Mouse (Mus musculus) hindbrain, postnatal 0 days (tissue): ENCODE results near the gene Pgm3. TPM values are rescaled to one million over a fixed set of nuclear protein-coding genes. Genes with fewer than 3 reads are reported as not detected.

ENCODE experiments used
- ATAC-seq: fragments of 200-750 bp; cut with Nextera tagmentation; 2 replicates; pipeline ENCODE4 v1.8.0; 2017; ENCODE audit warnings: mild to moderate bottlenecking, moderate TSS enrichment, moderate library complexity
- DNase-seq: peaks from one replicate; pipeline ENCODE4 v3.0.0-alpha.2; 2015; ENCODE audit warnings: low spot score
- H3K27ac ChIP-seq: fragments of 300-500 bp; sonication (generic); 2 replicates; pipeline ENCODE4 v1.5.1; 2014; ENCODE audit warnings: mild to moderate bottlenecking
- H3K27me3 ChIP-seq: fragments of 300-500 bp; sonication (generic); 2 replicates; pipeline ENCODE4 v1.6.1; 2014; ENCODE audit warnings: low read length, mixed read lengths; ENCODE audit not compliant: insufficient read depth
- H3K36me3 ChIP-seq: fragments of 300-500 bp; sonication (generic); 2 replicates; pipeline ENCODE4 v1.6.1; 2014; ENCODE audit warnings: low read length, mixed read lengths; ENCODE audit not compliant: insufficient read depth
- H3K4me1 ChIP-seq: fragments of 300-500 bp; sonication (generic); 2 replicates; pipeline ENCODE4 v1.6.1; 2014; ENCODE audit warnings: antibody characterized with exemption, low read length, mixed read lengths; ENCODE audit not compliant: insufficient read depth
- H3K4me2 ChIP-seq: fragments of 300-500 bp; sonication (generic); 2 replicates; pipeline ENCODE4 v1.6.1; 2014; ENCODE audit warnings: low read depth, mild to moderate bottlenecking, low read length, moderate library complexity, mixed read lengths
- H3K4me3 ChIP-seq: fragments of 300-500 bp; sonication (generic); 2 replicates; pipeline ENCODE4 v1.5.1; 2014; ENCODE audit warnings: low read length
- H3K9ac ChIP-seq: fragments of 300-500 bp; sonication (generic); replicated peaks from 2 replicates; pipeline ENCODE4 v1.6.1; 2014; ENCODE audit warnings: mild to moderate bottlenecking, low read length, moderate library complexity, mixed read lengths
- H3K9me3 ChIP-seq: fragments of 300-500 bp; sonication (generic); 2 replicates; pipeline ENCODE4 v1.6.1; 2016; ENCODE audit warnings: low read length, mixed read lengths
- CTCF ChIP-seq: IDR thresholded peaks from 2 replicates; pipeline ENCODE4 v1.5.1; 2016; ENCODE audit warnings: antibody characterized with exemption, control low read depth, low read depth
- WGBS: fragments of 180-500 bp; shearing (Covaris S2); extraction: QIAGEN DNeasy Blood & Tissue Kit; methylation state at CpG from one replicate; pipeline ENCODE4 v1.1.7; 2014; 5-methylcytosine and 5-hydroxymethylcytosine counted together
- polyA plus RNA-seq: library from polyadenylated mRNA; unstranded; fragments of >200 nt; fragmentation: Nextera tagmentation; extraction: Ambion mirVana; gene quantifications from 2 replicates; pipeline ENCODE4 v1.2.1, GENCODE M21; 2015
- total RNA-seq: library from RNA; depleted of rRNA; stranded (reverse); fragments of >200 nt; gene quantifications from 2 replicates; pipeline ENCODE4 v1.2.3, GENCODE M21; 2014

Gene Pgm3
- total and polyA plus RNA-seq, 2 experiments from 2014 or later: 12.4 to 28.9 TPM

GRCm38 (mm10) chr9:86570261-86570890, 1.3 kb downstream of the Pgm3 start:
- DNase-seq (no peak), ATAC-seq (no peak)
- Histone ChIP-seq H3K9ac (no peak overlapping the region), H3K4me2 (peak overlapping the region; percentile 99), H3K27ac (no peak overlapping the region), H3K4me3 (no peak overlapping the region), H3K9me3 (no peaks in the 10 kb centered on the region), H3K27me3 (no peaks in the 10 kb centered on the region), H3K36me3 (peaks cover 7% of the 10 kb centered on the region; the same call in 1 of the 2 replicates), H3K4me1 (peaks cover 7% of the 10 kb centered on the region)
- no peak for TF ChIP-seq CTCF
- 73% methylated on average over 10 of the region's 10 CpGs for WGBS

DNA sequence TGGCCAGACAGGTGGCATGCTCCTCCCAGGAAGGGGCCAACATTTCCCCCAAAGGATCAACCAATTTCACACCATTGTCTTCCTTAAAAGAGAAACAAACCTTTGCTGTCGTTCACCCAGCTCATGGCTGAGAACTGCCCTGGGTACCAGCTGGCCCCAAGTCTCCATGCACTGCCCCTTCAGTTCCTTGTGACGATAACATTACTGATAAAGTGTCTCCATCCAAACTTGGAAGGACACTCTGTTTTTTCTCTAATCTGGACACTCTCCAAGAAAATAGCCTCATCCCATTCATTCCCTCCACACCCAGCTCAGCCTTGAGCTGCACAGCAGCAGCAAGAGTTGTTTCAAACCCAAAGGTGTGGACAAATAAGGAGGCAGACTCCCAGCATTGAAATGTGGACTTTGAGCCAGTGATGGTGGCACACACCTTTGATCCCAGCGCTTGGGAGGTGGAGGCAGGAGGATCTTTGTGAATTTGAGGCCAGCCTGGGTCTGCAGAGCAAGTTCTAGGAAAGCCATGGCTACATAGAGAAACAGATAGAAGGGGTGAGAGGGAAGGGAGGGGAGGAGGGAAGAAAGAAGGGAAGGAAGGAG, 2.2 kb downstream of the Pgm3 start:
- 83% methylated on average over 3 of the region's 3 CpGs for WGBS
- TF ChIP-seq CTCF: no peak
- ATAC-seq: no peak
- no peak overlapping the region for H3K27ac ChIP-seq
- H3K4me2 ChIP-seq: no peak overlapping the region
- no peaks in the 10 kb centered on the region for H3K27me3 ChIP-seq
- no peak overlapping the region for H3K4me3 ChIP-seq
- peaks cover 15% of the 10 kb centered on the region for H3K36me3 ChIP-seq
- DNase-seq: no peak
- H3K9ac ChIP-seq: no peak overlapping the region
- peaks cover 7% of the 10 kb centered on the region for H3K4me1 ChIP-seq
- no peaks in the 10 kb centered on the region for H3K9me3 ChIP-seq

GRCm38 (mm10) chr9:86560543-86560942, 11.1 kb downstream of the Pgm3 start:
- no peak overlapping the region for H3K4me3 ChIP-seq
- no peaks in the 10 kb centered on the region for H3K9me3 ChIP-seq
- DNase-seq (no peak), ATAC-seq (no peak)
- no peaks in the 10 kb centered on the region for H3K4me1 ChIP-seq
- H3K4me2 ChIP-seq: no peak overlapping the region
- H3K27me3 ChIP-seq: no peaks in the 10 kb centered on the region
- TF ChIP-seq CTCF: no peak
- no peak overlapping the region for H3K9ac ChIP-seq
- H3K36me3 ChIP-seq: peaks cover 48% of the 10 kb centered on the region
- H3K27ac ChIP-seq: no peak overlapping the region
- WGBS: 81% methylated on average over 3 of the region's 3 CpGs

- Histone ChIP-seq H3K9ac (no peak overlapping the region), H3K27me3 (no peaks in the 10 kb centered on the region), H3K36me3 (peaks cover 47% of the 10 kb centered on the region), H3K27ac (no peak overlapping the region), H3K9me3 (no peaks in the 10 kb centered on the region), H3K4me2 (no peak overlapping the region), H3K4me1 (no peaks in the 10 kb centered on the region), H3K4me3 (no peak overlapping the region)
- no peak for TF ChIP-seq CTCF
- 80% methylated on average over 4 of the region's 4 CpGs for WGBS
- ATAC-seq (no peak), DNase-seq (peak; percentile 8)
Observed at GRCm38 (mm10) chr9:86554641-86555040, 17.0 kb downstream of the Pgm3 start.

- Histone ChIP-seq H3K4me2 (no peak overlapping the region), H3K9me3 (no peaks in the 10 kb centered on the region), H3K4me1 (no peaks in the 10 kb centered on the region), H3K36me3 (peaks cover 51% of the 10 kb centered on the region), H3K27ac (no peak overlapping the region), H3K9ac (no peak overlapping the region), H3K27me3 (no peaks in the 10 kb centered on the region), H3K4me3 (no peak overlapping the region)
- 75% methylated on average over 9 of the region's 9 CpGs for WGBS
- DNase-seq (no peak), ATAC-seq (no peak)
- no peak for TF ChIP-seq CTCF
Observed at GRCm38 (mm10) chr9:86553886-86554285, 17.8 kb downstream of the Pgm3 start.

GRCm38 (mm10) chr9:86550717-86551116, 20.9 kb downstream of the Pgm3 start:
- no peak for TF ChIP-seq CTCF
- no peak for DNase-seq
- no peak for ATAC-seq
- H3K4me2 ChIP-seq: no peak overlapping the region
- no peak overlapping the region for H3K27ac ChIP-seq
- no peaks in the 10 kb centered on the region for H3K27me3 ChIP-seq
- WGBS: 96% methylated on average over 3 of the region's 3 CpGs
- H3K36me3 ChIP-seq: peaks cover 48% of the 10 kb centered on the region
- no peaks in the 10 kb centered on the region for H3K9me3 ChIP-seq
- no peaks in the 10 kb centered on the region for H3K4me1 ChIP-seq
- no peak overlapping the region for H3K4me3 ChIP-seq
- H3K9ac ChIP-seq: no peak overlapping the region

- TF ChIP-seq CTCF: no peak
- ATAC-seq (no peak), DNase-seq (no peak)
- Histone ChIP-seq H3K4me3 (no peak overlapping the region), H3K36me3 (peaks cover 49% of the 10 kb centered on the region), H3K9ac (no peak overlapping the region), H3K9me3 (no peaks in the 10 kb centered on the region), H3K4me1 (no peaks in the 10 kb centered on the region), H3K4me2 (no peak overlapping the region), H3K27ac (no peak overlapping the region), H3K27me3 (no peaks in the 10 kb centered on the region)
- WGBS: 91% methylated on average over 5 of the region's 5 CpGs
Observed at GRCm38 (mm10) chr9:86549637-86550162, 21.9 kb downstream of the Pgm3 start.
